Mouse (Mus musculus) spleen, postnatal 4 days (tissue): ENCODE results near the gene Pdgfb.

Experiments used
- DNase-seq, 2 experiments: peaks; one replicate each; pipeline ENCODE4 v3.0.0; 2022; ENCODE audit warnings: low spot score in 2 of 2

Gene Pdgfb

GRCm38 (mm10) chr15:80009421-80010181, 5.2 kb downstream of the Pdgfb start:
- no peak for DNase-seq

- no peak for DNase-seq
Observed at GRCm38 (mm10) chr15:80008461-80008860, 6.3 kb downstream of the Pdgfb start.

GRCm38 (mm10) chr15:80006156-80006555, 8.6 kb downstream of the Pdgfb start:
- DNase-seq = no peak

GRCm38 (mm10) chr15:80005436-80005835, 9.3 kb downstream of the Pdgfb start:
- DNase-seq = no peak

GRCm38 (mm10) chr15:80004644-80005340, 10.0 kb downstream of the Pdgfb start:
- DNase-seq = no peak

GRCm38 (mm10) chr15:80003581-80003980, 11.2 kb downstream of the Pdgfb start:
- no peak for DNase-seq

- no peak for DNase-seq
Observed at GRCm38 (mm10) chr15:80001601-80002000, 13.2 kb downstream of the Pdgfb start.

- no peak for DNase-seq
Observed at GRCm38 (mm10) chr15:80000694-80001093, 14.1 kb downstream of the Pdgfb start.

GRCm38 (mm10) chr15:79997988-79998387, 16.8 kb downstream of the Pdgfb start:
- no peak for DNase-seq

- DNase-seq = no peak
Observed at GRCm38 (mm10) chr15:79996781-79997180, 18.0 kb downstream of the Pdgfb start.

- no peak for DNase-seq
Observed at GRCm38 (mm10) chr15:79995552-79995951, 19.2 kb downstream of the Pdgfb start.

- DNase-seq = no peak
Observed at GRCm38 (mm10) chr15:79994566-79994965, 20.2 kb downstream of the Pdgfb start.

GRCm38 (mm10) chr15:79986182-79986581, 28.6 kb downstream of the Pdgfb start:
- DNase-seq = no peak

GRCm38 (mm10) chr15:79985471-79985870, 29.3 kb downstream of the Pdgfb start:
- no peak for DNase-seq

- DNase-seq = no peak
Observed at GRCm38 (mm10) chr15:79984152-79984551, 30.6 kb downstream of the Pdgfb start.

GRCm38 (mm10) chr15:79980716-79981115, 34.1 kb downstream of the Pdgfb start:
- no peak for DNase-seq

GRCm38 (mm10) chr15:79972186-79972585, 42.6 kb downstream of the Pdgfb start:
- no peak for DNase-seq

- no peak for DNase-seq
Observed at GRCm38 (mm10) chr15:79970940-79971339, 43.8 kb downstream of the Pdgfb start, which contains the start of gene Cbx7. Gene Cbx7, minus strand, starts transcription at chr15:79971119.

- DNase-seq = no peak
Observed at GRCm38 (mm10) chr15:79970491-79970890, 44.3 kb downstream of the Pdgfb start.

GRCm38 (mm10) chr15:79967346-79967745, 47.4 kb downstream of the Pdgfb start:
- no peak for DNase-seq

GRCm38 (mm10) chr15:79964376-79964775, 50.4 kb downstream of the Pdgfb start:
- no peak for DNase-seq

- no peak for DNase-seq
Observed at GRCm38 (mm10) chr15:79962661-79963060, 52.1 kb downstream of the Pdgfb start.

- no peak for DNase-seq
Observed at GRCm38 (mm10) chr15:79961366-79961921, 53.3 kb downstream of the Pdgfb start.
